Mouse (Mus musculus) lung, adult 2 months (tissue): ENCODE measurements around the gene Cluap1.

Experiments
- CTCF ChIP-seq: fragments of 200-500 bp; IDR thresholded peaks from 2 replicates; pipeline ENCODE4 v1.5.1; 2011; ENCODE audit warnings: mild to moderate bottlenecking, low read length, control low read depth; ENCODE audit not compliant: insufficient read depth
- POLR2A ChIP-seq: fragments of 200-500 bp; IDR thresholded peaks from 2 replicates; pipeline ENCODE4 v1.6.1; 2011; ENCODE audit warnings: low read depth, mild to moderate bottlenecking, control low read depth, low read length, borderline replicate concordance; ENCODE audit errors: extremely low read depth

GRCm38 (mm10) chr16:3876346-3876745 lies 32.3 kb upstream of the Cluap1 start:
- TF ChIP-seq POLR2A (no peak), CTCF (no peak)
